Mouse (Mus musculus) intestine, embryonic 16.5 days (tissue): ENCODE results near the gene Plcb1. TPM values are rescaled to one million over a fixed set of nuclear protein-coding genes. Genes with fewer than 3 reads are reported as not detected.

Source experiments
- ATAC-seq: fragments of 200-750 bp; cut with Nextera tagmentation; 2 replicates; pipeline ENCODE4 v1.8.0; 2017; ENCODE audit warnings: moderate TSS enrichment, moderate library complexity
- H3K27ac ChIP-seq: fragments of 300-500 bp; sonication (generic); 2 replicates; pipeline ENCODE4 v1.5.1; 2014; ENCODE audit warnings: mild to moderate bottlenecking, low read length
- H3K27me3 ChIP-seq: fragments of 300-500 bp; sonication (generic); replicated peaks from 2 replicates; pipeline ENCODE4 v1.6.1; 2014; ENCODE audit warnings: low read length, control low read depth, mixed read lengths; ENCODE audit not compliant: control insufficient read depth, insufficient read depth
- H3K36me3 ChIP-seq: fragments of 300-500 bp; sonication (generic); 2 replicates; pipeline ENCODE4 v1.6.1; 2014; ENCODE audit warnings: low read length, control low read depth; ENCODE audit not compliant: control insufficient read depth, insufficient read depth
- H3K4me1 ChIP-seq: fragments of 300-500 bp; sonication (generic); 2 replicates; pipeline ENCODE4 v1.6.1; 2014; ENCODE audit warnings: low read length, control low read depth, mixed read lengths; ENCODE audit not compliant: control insufficient read depth, insufficient read depth
- H3K4me2 ChIP-seq: fragments of 300-500 bp; sonication (generic); 2 replicates; pipeline ENCODE4 v1.6.1; 2014; ENCODE audit warnings: low read depth, low read length, control low read depth
- H3K4me3 ChIP-seq: fragments of 300-500 bp; sonication (generic); 2 replicates; pipeline ENCODE4 v1.5.1; 2014; ENCODE audit warnings: mild to moderate bottlenecking, low read length
- H3K9ac ChIP-seq: fragments of 300-500 bp; sonication (generic); 2 replicates; pipeline ENCODE4 v1.6.1; 2014; ENCODE audit warnings: low read depth, low read length
- H3K9me3 ChIP-seq: fragments of 300-500 bp; sonication (generic); 2 replicates; pipeline ENCODE4 v1.6.1; 2016; ENCODE audit warnings: low read length, control low read depth; ENCODE audit not compliant: control insufficient read depth
- WGBS: fragments of 180-500 bp; shearing (Covaris S2); extraction: QIAGEN DNeasy Blood & Tissue Kit; methylation state at CpG from one replicate; pipeline ENCODE4 v1.1.7; 2014; 5-methylcytosine and 5-hydroxymethylcytosine counted together
- polyA plus RNA-seq: library from polyadenylated mRNA; unstranded; fragments of >200 nt; fragmentation: Nextera tagmentation; extraction: Ambion mirVana; gene quantifications from 2 replicates; pipeline ENCODE4 v1.2.1, GENCODE M21; 2015

Gene Plcb1
- polyA plus RNA-seq, 1 experiment from 2014 or later: 7.8 TPM

DNA sequence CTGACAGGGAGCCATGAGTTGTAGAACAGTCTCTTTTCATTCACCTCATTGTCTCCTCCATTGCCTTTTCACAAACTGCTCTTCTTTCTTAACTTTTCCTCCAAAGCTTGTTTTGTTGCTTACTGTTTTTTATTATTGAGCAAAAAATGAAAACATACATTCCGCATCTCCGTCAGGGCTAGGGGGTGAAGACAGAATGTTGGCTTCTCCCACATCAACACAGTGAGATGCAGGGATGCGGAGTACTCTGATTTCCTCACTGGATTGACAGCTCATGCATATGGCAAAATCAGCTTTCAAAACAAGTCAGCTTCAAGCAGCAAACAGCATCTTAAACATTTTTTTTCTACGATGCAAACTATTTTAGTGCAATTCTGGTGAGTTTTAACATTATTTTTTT, 108.9 kb downstream of the Plcb1 start:
- Histone ChIP-seq H3K27me3 (no peaks in the 10 kb centered on the region), H3K36me3 (no peaks in the 10 kb centered on the region), H3K9ac (no peak overlapping the region), H3K9me3 (no peaks in the 10 kb centered on the region), H3K4me3 (no peak overlapping the region), H3K27ac (no peak overlapping the region), H3K4me2 (no peak overlapping the region), H3K4me1 (no peaks in the 10 kb centered on the region)
- no peak for ATAC-seq
- 92% methylated on average over 4 of the region's 4 CpGs for WGBS

GRCm38 (mm10) chr2:134896196-134896595, 110.3 kb downstream of the Plcb1 start:
- Histone ChIP-seq H3K4me2 (no peak overlapping the region), H3K36me3 (no peaks in the 10 kb centered on the region), H3K9me3 (no peaks in the 10 kb centered on the region), H3K27me3 (no peaks in the 10 kb centered on the region), H3K9ac (no peak overlapping the region), H3K4me1 (no peaks in the 10 kb centered on the region), H3K27ac (no peak overlapping the region), H3K4me3 (no peak overlapping the region)
- WGBS: 61% methylated on average over 3 of the region's 3 CpGs
- no peak for ATAC-seq

GRCm38 (mm10) chr2:134897083-134897482, 111.2 kb downstream of the Plcb1 start:
- Histone ChIP-seq H3K4me1 (no peaks in the 10 kb centered on the region), H3K27me3 (no peaks in the 10 kb centered on the region), H3K27ac (no peak overlapping the region), H3K4me3 (no peak overlapping the region), H3K36me3 (no peaks in the 10 kb centered on the region), H3K9me3 (no peaks in the 10 kb centered on the region), H3K4me2 (no peak overlapping the region), H3K9ac (no peak overlapping the region)
- ATAC-seq: no peak
- WGBS: 90% methylated on average over 5 of the region's 5 CpGs

DNA sequence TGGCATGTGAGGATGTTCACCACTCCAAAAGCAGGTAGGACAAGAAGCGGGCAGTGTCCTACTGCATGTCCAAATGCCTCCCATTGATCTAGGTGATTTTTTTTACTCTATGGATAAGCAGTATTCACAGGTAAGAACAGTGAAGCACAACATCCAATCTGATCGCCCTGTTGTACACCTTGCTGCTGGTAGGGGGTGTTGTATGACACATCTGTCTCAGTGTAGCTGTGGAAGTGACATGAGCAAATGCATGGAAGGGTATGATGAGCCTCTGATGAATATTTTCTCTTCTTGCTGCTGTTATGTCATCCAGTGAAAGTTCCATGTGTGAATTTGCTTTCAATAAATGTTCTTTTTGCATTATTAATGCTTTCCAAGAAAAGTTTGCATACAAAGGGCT, 115.7 kb downstream of the Plcb1 start:
- Histone ChIP-seq H3K9ac (no peak overlapping the region), H3K4me2 (no peak overlapping the region), H3K4me3 (no peak overlapping the region), H3K4me1 (no peaks in the 10 kb centered on the region), H3K27ac (no peak overlapping the region), H3K27me3 (no peaks in the 10 kb centered on the region), H3K9me3 (no peaks in the 10 kb centered on the region), H3K36me3 (no peaks in the 10 kb centered on the region)
- 90% methylated on average over 2 of the region's 2 CpGs for WGBS
- no peak for ATAC-seq

DNA sequence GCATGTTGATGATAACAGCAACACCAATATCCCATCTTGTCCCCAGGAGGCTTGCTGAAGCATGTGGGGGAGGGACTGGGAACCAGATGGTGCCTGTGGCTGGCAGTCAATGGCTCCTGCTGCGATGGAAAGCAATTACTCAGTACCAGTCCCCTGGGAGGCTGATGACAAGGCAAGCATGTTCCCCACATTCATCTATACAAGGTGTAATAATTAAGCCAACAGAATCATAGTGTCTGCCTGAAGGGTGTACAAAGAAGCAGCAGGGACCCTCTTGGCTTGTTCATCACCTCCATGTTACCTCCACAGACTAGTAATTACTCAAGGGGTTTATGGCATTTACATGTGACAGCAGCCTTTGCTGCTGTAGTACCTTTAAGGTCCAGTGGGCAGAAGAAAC, 125.0 kb downstream of the Plcb1 start:
- no peak for ATAC-seq
- Histone ChIP-seq H3K9me3 (no peaks in the 10 kb centered on the region), H3K36me3 (no peaks in the 10 kb centered on the region), H3K4me2 (no peak overlapping the region), H3K4me1 (no peaks in the 10 kb centered on the region), H3K4me3 (no peak overlapping the region), H3K9ac (no peak overlapping the region), H3K27me3 (no peaks in the 10 kb centered on the region), H3K27ac (no peak overlapping the region)
- 48% methylated on average over 1 of the region's 1 CpGs for WGBS

DNA sequence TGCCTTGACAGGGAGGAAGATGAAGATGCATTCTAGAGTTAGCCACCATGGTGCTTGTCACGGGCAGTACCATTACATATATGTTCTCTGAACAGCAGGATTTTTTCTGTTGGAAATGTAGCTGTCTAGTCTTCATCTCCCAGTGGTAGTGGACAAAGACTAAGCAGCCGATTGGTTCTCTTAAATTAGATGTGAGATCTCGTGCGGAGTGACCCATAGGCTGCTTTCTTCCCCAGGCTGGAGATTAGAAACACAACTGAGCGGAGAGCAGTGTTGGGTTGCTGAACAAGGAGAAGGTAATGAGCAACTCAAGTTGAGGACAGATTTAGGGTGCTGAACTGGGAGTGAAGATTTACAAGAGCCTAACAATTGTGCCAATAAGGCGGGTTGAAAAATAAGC, 125.5 kb downstream of the Plcb1 start:
- H3K27me3 ChIP-seq: no peaks in the 10 kb centered on the region
- no peaks in the 10 kb centered on the region for H3K9me3 ChIP-seq
- H3K4me1 ChIP-seq: no peaks in the 10 kb centered on the region
- no peaks in the 10 kb centered on the region for H3K36me3 ChIP-seq
- no peak overlapping the region for H3K4me3 ChIP-seq
- no peak overlapping the region for H3K4me2 ChIP-seq
- no peak for ATAC-seq
- no peak overlapping the region for H3K9ac ChIP-seq
- WGBS: 81% methylated on average over 6 of the region's 6 CpGs
- no peak overlapping the region for H3K27ac ChIP-seq

- H3K4me1 ChIP-seq: no peaks in the 10 kb centered on the region
- 77% methylated on average over 2 of the region's 2 CpGs for WGBS
- H3K4me2 ChIP-seq: no peak overlapping the region
Observed at GRCm38 (mm10) chr2:134912616-134913015, 126.7 kb downstream of the Plcb1 start.

DNA sequence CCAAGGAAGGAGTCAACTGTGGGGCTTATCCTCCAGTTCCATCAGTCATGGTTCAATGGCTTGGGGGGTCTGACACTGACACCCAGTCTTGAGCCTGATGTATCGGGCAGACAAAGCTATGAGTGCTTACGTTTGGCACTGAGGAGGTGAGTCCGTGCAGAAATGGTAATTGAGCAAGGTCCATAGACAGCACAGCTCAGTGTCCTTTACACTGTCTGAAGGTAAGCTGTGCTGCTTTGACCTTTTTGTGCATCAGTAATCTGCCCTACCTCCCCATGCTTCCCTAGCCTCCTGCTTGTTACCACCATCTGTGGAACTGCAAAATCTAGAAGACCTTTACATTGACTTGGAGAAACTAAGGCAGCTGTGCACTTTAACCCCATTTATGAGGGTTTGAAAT, 127.7 kb downstream of the Plcb1 start:
- Histone ChIP-seq H3K36me3 (no peaks in the 10 kb centered on the region), H3K4me1 (no peaks in the 10 kb centered on the region), H3K9ac (no peak overlapping the region), H3K4me2 (no peak overlapping the region), H3K9me3 (no peaks in the 10 kb centered on the region), H3K27me3 (no peaks in the 10 kb centered on the region), H3K27ac (no peak overlapping the region), H3K4me3 (no peak overlapping the region)
- ATAC-seq: no peak
- WGBS: 90% methylated on average over 3 of the region's 3 CpGs

More at GRCm38 (mm10) chr2:134912616-134913015, 126.7 kb downstream of the Plcb1 start:
- ATAC-seq: no peak
- no peaks in the 10 kb centered on the region for H3K27me3 ChIP-seq
- no peaks in the 10 kb centered on the region for H3K9me3 ChIP-seq
- H3K27ac ChIP-seq: no peak overlapping the region
- no peaks in the 10 kb centered on the region for H3K36me3 ChIP-seq
- H3K9ac ChIP-seq: no peak overlapping the region
- no peak overlapping the region for H3K4me3 ChIP-seq

DNA sequence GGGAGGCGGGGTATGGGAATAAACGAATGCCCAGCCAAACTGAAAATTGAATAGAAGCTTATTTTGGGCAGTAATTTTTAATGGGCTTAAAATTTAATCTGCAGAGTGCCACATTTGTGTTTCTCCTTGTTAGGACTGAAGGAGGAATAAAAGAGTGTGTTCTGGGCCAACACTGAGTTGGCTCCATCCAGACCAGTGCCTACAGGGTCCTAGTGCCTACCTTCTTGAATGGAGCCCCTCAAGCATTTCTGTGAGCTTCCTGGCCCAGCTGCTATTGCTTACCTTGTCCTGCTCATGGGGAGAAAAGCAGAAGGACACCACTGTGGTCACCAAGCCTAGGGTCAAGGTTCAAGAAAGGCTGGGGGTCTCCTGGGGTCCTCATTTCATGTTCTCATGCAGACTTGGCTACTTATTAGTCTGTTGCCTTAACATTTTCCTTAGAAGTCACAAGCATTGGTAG, 128.3 kb downstream of the Plcb1 start:
- Histone ChIP-seq H3K27ac (no peak overlapping the region), H3K9me3 (no peaks in the 10 kb centered on the region), H3K4me3 (no peak overlapping the region), H3K27me3 (no peaks in the 10 kb centered on the region), H3K4me1 (no peaks in the 10 kb centered on the region), H3K9ac (no peak overlapping the region), H3K4me2 (no peak overlapping the region), H3K36me3 (no peaks in the 10 kb centered on the region)
- no peak for ATAC-seq
- WGBS: 90% methylated on average over 2 of the region's 2 CpGs

DNA sequence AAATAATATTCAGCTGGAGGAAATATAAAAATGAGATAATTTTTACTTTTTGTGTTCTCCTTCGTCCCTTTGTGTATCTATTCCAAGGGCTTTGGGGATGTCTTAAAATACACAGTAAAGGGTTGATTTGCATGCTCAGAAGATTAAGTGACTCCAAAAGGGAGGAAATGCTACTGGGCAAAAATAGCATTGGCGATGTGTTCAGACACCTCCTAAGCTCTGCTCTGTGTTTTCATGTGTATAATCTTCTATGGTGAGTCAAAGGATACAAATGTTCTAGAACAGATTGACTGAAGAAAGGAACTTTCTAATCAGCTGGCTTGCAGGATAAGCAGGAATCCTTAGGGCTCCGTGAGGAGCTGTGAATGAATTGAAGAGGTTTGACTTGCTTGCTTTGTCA, 129.2 kb downstream of the Plcb1 start:
- Histone ChIP-seq H3K4me1 (no peaks in the 10 kb centered on the region), H3K9ac (no peak overlapping the region), H3K27me3 (no peaks in the 10 kb centered on the region), H3K4me3 (no peak overlapping the region), H3K27ac (no peak overlapping the region), H3K4me2 (no peak overlapping the region), H3K9me3 (no peaks in the 10 kb centered on the region), H3K36me3 (no peaks in the 10 kb centered on the region)
- no peak for ATAC-seq
- WGBS: 83% methylated on average over 3 of the region's 3 CpGs
